Mouse (Mus musculus): Measurements from ENCODE around the gene Tmem53.

GRCm38 (mm10) chr4:117304239-117305025 is 52.7 kb downstream of the Tmem53 start:
- TF ChIP-seq POLR2A (IDR thresholded peaks at IDR 0.05; ENCODE audit: extremely low read depth, insufficient read depth, low read length), result no peak
- TF ChIP-seq CTCF (IDR thresholded peaks at IDR 0.05; ENCODE audit: extremely low read depth, insufficient read depth, low read length), result no peak
